Mouse (Mus musculus) neural tube, embryonic 14.5 days (tissue): ENCODE results near the gene 4930562C15Rik. TPM values are rescaled to one million over a fixed set of nuclear protein-coding genes. Genes with fewer than 3 reads are reported as not detected.
A peak's percentile ranks its signal among the peaks of the same experiment; 100 is the strongest.
"Not testable (repeated sequence)": the region's sequence is repeated elsewhere in the genome, so short reads cannot be mapped to it uniquely, and the experiment has no call there.

Experiments
- ATAC-seq: fragments of 200-750 bp; cut with Nextera tagmentation; 2 replicates; pipeline ENCODE4 v1.8.0; 2017; ENCODE audit warnings: low read depth, mild to moderate bottlenecking, moderate TSS enrichment, moderate library complexity
- H3K27ac ChIP-seq: fragments of 300-500 bp; sonication (generic); 2 replicates; pipeline ENCODE4 v1.5.1; 2014; ENCODE audit warnings: low read depth, mild to moderate bottlenecking, control low read depth, low read length, moderate library complexity, mixed read lengths
- H3K27me3 ChIP-seq: fragments of 300-500 bp; sonication (generic); 2 replicates; pipeline ENCODE4 v1.6.1; 2014; ENCODE audit warnings: low read length; ENCODE audit not compliant: control insufficient read depth, insufficient read depth
- H3K36me3 ChIP-seq: fragments of 300-500 bp; sonication (generic); 2 replicates; pipeline ENCODE4 v1.6.1; 2014; ENCODE audit warnings: low read length, mixed read lengths; ENCODE audit not compliant: control insufficient read depth, insufficient read depth
- H3K4me1 ChIP-seq: fragments of 300-500 bp; sonication (generic); 2 replicates; pipeline ENCODE4 v1.6.1; 2014; ENCODE audit warnings: low read length; ENCODE audit not compliant: control insufficient read depth, insufficient read depth
- H3K4me2 ChIP-seq: fragments of 300-500 bp; sonication (generic); 2 replicates; pipeline ENCODE4 v1.6.1; 2014; ENCODE audit warnings: mild to moderate bottlenecking, low read depth, low read length, control low read depth
- H3K4me3 ChIP-seq: fragments of 300-500 bp; sonication (generic); 2 replicates; pipeline ENCODE4 v1.5.1; 2014; ENCODE audit warnings: low read depth, low read length, control low read depth, mixed read lengths
- H3K9ac ChIP-seq: fragments of 300-500 bp; sonication (generic); replicated peaks from 2 replicates; pipeline ENCODE4 v1.6.1; 2014; ENCODE audit warnings: low read depth, mild to moderate bottlenecking, control low read depth, low read length, mixed read lengths
- H3K9me3 ChIP-seq: fragments of 300-500 bp; sonication (generic); 2 replicates; pipeline ENCODE4 v1.6.1; 2016; ENCODE audit warnings: low read length; ENCODE audit not compliant: control insufficient read depth
- WGBS: fragments of 180-500 bp; shearing (Covaris S2); extraction: QIAGEN DNeasy Blood & Tissue Kit; methylation state at CpG from one replicate; pipeline ENCODE4 v1.1.7; 2014; 5-methylcytosine and 5-hydroxymethylcytosine counted together
- polyA plus RNA-seq: library from polyadenylated mRNA; unstranded; fragments of >200 nt; fragmentation: Nextera tagmentation; extraction: Ambion mirVana; gene quantifications from 2 replicates; pipeline ENCODE4 v1.2.1, GENCODE M21; 2014

Gene 4930562C15Rik
- 0.85 and 0.86 TPM in 2 replicates for polyA plus RNA-seq

DNA sequence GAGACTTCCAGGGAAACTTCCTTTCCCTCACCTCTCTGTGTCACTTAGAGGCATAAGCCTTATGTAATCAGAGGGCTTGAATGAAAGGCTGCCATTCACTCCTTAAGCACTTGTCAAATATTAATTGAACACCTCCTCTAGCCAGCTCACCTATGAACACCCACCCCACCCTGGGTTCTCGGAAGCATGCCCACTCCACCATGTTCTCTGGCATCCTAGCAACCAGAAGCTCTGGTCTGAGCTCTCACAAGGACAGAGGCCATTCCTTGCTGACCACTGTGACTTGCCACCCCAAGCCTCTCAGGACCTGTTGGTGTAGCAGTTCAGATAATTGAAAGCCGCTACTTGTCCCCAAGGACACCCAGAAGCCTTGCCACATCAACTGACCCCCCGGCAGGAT, at the start of gene 4930562C15Rik:
Gene 4930562C15Rik (plus strand): TSS at position 226 of the 400 bp plus-strand sequence.
- no peak within 1 kb of the TSS for H3K4me3 ChIP-seq
- 89% methylated on average over 3 of the region's 3 CpGs for WGBS
- no peak within 1 kb of the TSS for H3K27ac ChIP-seq
- no peak within 1 kb of the TSS for H3K9ac ChIP-seq
- no peak for ATAC-seq
- no peak within 1 kb of the TSS for H3K4me2 ChIP-seq
- no peaks in the 10 kb centered on the region for H3K36me3 ChIP-seq
- no peaks in the 10 kb centered on the region for H3K9me3 ChIP-seq
- H3K27me3 ChIP-seq, result no peaks in the 10 kb centered on the region
- no peaks in the 10 kb centered on the region for H3K4me1 ChIP-seq

- Histone ChIP-seq H3K4me1 (peaks cover 22% of the 10 kb centered on the region), H3K27me3 (no peaks in the 10 kb centered on the region), H3K4me2 (no peak overlapping the region), H3K4me3 (no peak overlapping the region), H3K9me3 (no peaks in the 10 kb centered on the region), H3K27ac (no peak overlapping the region), H3K9ac (no peak overlapping the region), H3K36me3 (no peaks in the 10 kb centered on the region)
- ATAC-seq, result no peak
- 15% methylated on average over 4 of the region's 4 CpGs for WGBS
These were observed 49.5 kb upstream of the 4930562C15Rik start for GRCm38 (mm10) chr16:4785706-4786105.

GRCm38 (mm10) chr16:4788176-4788575, 47.0 kb upstream of the 4930562C15Rik start:
- no peaks in the 10 kb centered on the region for H3K36me3 ChIP-seq
- no peak overlapping the region for H3K27ac ChIP-seq
- H3K4me2 ChIP-seq, result peak overlapping the region; percentile 84; the same call in 1 of the 2 replicates
- H3K4me1 ChIP-seq, result peaks cover 22% of the 10 kb centered on the region
- ATAC-seq, result no peak
- no peaks in the 10 kb centered on the region for H3K9me3 ChIP-seq
- H3K4me3 ChIP-seq, result 0 out of 2 replicates have a peak overlapping the region, but pooled peaks have one; percentile 82
- H3K27me3 ChIP-seq, result no peaks in the 10 kb centered on the region
- H3K9ac ChIP-seq, result no peak overlapping the region

- ATAC-seq, result peak; percentile 72
- H3K4me3 ChIP-seq, result peak overlapping the region; percentile 82
- WGBS, result 1% methylated on average over 29 of the region's 29 CpGs
- H3K4me1 ChIP-seq, result peaks cover 21% of the 10 kb centered on the region
- H3K27ac ChIP-seq, result peak overlapping the region; percentile 96
- H3K9me3 ChIP-seq, result no peaks in the 10 kb centered on the region
- peak overlapping the region; percentile 84 for H3K4me2 ChIP-seq
- H3K27me3 ChIP-seq, result no peaks in the 10 kb centered on the region
- H3K36me3 ChIP-seq, result no peaks in the 10 kb centered on the region
- H3K9ac ChIP-seq, result peak overlapping the region; percentile 69
These were observed 45.9 kb upstream of the 4930562C15Rik start for GRCm38 (mm10) chr16:4789311-4789768.

DNA sequence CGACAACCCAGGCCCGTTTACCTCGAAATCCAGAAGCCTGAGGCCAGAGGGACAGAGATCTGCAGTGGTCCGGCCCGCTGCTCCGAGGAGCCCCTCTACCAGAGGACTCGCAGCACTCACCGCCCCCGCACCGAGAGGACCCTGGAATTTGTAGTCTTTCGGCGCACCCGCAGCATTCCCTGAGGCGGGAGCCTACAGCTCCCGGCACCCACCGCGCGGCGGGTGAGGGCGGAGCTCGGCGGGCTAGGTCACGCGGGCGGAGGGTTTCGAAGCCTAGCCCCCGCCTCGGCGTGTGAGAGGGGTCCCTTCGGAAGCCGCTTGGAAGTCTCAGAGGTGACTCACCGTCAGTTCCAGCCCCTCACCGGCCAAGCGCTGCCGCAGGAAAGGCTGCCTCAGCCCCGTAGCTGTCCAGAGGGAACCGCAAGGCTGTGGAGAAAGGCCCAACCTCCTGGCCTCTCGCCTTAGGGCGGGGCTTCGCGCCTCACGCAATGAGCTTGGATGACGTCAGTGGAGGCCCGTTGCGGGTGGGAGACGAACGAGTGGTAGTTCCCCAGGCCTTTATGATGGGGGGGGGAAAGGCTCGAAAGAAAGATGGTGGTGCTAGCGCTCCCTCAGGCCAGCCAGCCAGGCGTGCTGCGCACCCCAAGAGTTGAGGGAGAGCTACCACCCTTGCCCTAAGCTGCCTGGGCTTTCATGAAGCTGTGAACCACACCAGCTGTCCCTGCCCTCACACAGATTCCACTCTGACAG, 45.2 kb upstream of the 4930562C15Rik start, which contains the start of gene Cdip1:
Gene Cdip1 (minus strand): TSS at position 483 of the 750 bp plus-strand sequence.
- peak within 1 kb of the TSS; percentile 69 for H3K9ac ChIP-seq
- no peaks in the 10 kb centered on the region for H3K9me3 ChIP-seq
- WGBS, result 1% methylated on average over 51 of the region's 51 CpGs
- no peaks in the 10 kb centered on the region for H3K27me3 ChIP-seq
- H3K4me1 ChIP-seq, result peaks cover 19% of the 10 kb centered on the region
- no peaks in the 10 kb centered on the region for H3K36me3 ChIP-seq
- peak within 1 kb of the TSS; percentile 96 for H3K27ac ChIP-seq
- ATAC-seq, result peak; percentile 98
- peak within 1 kb of the TSS; percentile 82 for H3K4me3 ChIP-seq
- peak within 1 kb of the TSS; percentile 84 for H3K4me2 ChIP-seq

GRCm38 (mm10) chr16:4791332-4791731, 43.9 kb upstream of the 4930562C15Rik start:
- 70% methylated on average over 2 of the region's 2 CpGs for WGBS
- H3K4me2 ChIP-seq, result no peak overlapping the region
- H3K4me3 ChIP-seq, result no peak overlapping the region
- no peaks in the 10 kb centered on the region for H3K9me3 ChIP-seq
- H3K36me3 ChIP-seq, result no peaks in the 10 kb centered on the region
- no peak overlapping the region for H3K27ac ChIP-seq
- no peak overlapping the region for H3K9ac ChIP-seq
- no peak for ATAC-seq
- H3K27me3 ChIP-seq, result no peaks in the 10 kb centered on the region
- peaks cover 16% of the 10 kb centered on the region for H3K4me1 ChIP-seq

DNA sequence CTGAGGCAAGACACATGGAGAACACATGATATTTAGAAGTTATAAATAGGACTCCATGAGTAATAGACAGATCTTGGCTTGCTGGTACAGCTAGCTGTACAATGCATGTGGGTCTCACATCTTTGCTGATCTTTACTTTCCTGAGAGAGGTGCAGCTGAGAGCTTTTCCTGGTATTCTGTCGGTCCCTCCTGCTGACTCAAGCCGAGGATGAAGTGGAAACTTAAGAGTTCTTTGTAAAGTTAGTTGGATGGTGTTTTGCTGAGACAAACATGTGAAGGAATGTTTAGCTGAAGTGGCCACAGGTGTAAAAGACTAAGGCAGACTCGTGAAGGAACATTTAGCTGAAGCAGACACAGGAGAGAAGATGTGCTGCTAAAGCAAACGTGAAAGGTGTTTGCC, 38.6 kb upstream of the 4930562C15Rik start:
- Histone ChIP-seq H3K4me3 (no peak overlapping the region), H3K27ac (no peak overlapping the region), H3K36me3 (no peaks in the 10 kb centered on the region), H3K4me1 (no peaks in the 10 kb centered on the region), H3K9ac (no peak overlapping the region), H3K27me3 (no peaks in the 10 kb centered on the region), H3K4me2 (no peak overlapping the region), H3K9me3 (no peaks in the 10 kb centered on the region)
- no peak for ATAC-seq
- 88% methylated on average over 4 of the region's 4 CpGs for WGBS

DNA sequence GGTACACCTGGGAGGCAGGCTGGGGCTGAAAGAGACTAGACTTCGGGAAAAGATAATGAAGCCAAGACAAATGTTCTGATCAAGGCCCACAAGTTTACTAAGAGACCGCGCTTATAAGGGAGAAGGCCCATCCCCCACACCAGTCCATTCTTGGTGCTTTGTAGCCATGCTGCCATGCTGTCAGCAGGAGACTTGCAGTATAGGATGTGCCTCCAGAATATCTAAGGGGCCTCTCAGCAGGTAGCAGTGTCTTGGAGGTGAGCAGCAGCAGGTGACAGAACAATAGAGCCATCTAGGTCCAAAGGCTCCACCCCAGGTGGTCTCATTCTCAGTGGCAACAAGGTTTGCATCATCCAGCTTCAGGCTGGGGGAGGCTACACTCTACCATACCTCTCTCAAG, 16.9 kb upstream of the 4930562C15Rik start:
- Histone ChIP-seq H3K9me3 (no peaks in the 10 kb centered on the region), H3K9ac (no peak overlapping the region), H3K4me1 (no peaks in the 10 kb centered on the region), H3K36me3 (no peaks in the 10 kb centered on the region), H3K4me2 (no peak overlapping the region), H3K4me3 (no peak overlapping the region), H3K27ac (no peak overlapping the region), H3K27me3 (no peaks in the 10 kb centered on the region)
- WGBS, result 84% methylated on average over 3 of the region's 3 CpGs
- no peak for ATAC-seq

GRCm38 (mm10) chr16:4824466-4824865, 10.8 kb upstream of the 4930562C15Rik start:
- 80% methylated on average over 5 of the region's 5 CpGs for WGBS
- H3K9me3 ChIP-seq, H3K4me1 ChIP-seq, H3K36me3 ChIP-seq, H3K27ac ChIP-seq, H3K9ac ChIP-seq, H3K4me3 ChIP-seq, H3K27me3 ChIP-seq, ATAC-seq, H3K4me2 ChIP-seq: not testable (repeated sequence)
